Mouse (Mus musculus): ENCODE measurements at regions not wholly inside any gene's neighbourhood (a gene's known extent, or its start where the extent isn't known, plus 50 kb on each side); places are given as distances from the start of the nearest gene placed in this dataset.

DNA sequence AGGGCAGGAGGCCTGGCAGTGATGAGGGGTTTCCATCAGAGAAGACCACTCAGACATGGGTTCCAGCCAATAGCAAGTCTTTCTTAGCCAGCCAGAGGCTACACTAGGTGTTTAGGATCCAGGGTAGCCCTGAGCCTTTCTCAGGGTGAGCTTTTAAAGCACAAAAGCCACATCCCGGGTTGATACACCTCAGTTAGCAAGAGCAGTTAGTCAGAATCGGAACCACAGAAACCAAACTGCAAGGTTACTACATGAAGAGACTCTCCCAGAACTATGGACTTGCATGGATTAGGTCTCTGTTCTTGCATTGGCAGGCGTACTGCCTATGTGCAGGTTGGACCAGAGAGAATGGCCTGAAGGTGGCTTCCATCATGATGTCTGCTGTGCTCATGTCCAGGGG, 52.6 kb upstream of the Rap1b start:
- TF ChIP-seq POLR2A (IDR thresholded peaks at IDR 0.05; ENCODE audit: borderline replicate concordance, low read depth, low read length) (no peak), CTCF (IDR thresholded peaks at IDR 0.05; ENCODE audit: low read depth, low read length) (no peak)
